Mouse (Mus musculus) neural tube, embryonic 12.5 days (tissue): ENCODE measurements at regions not wholly inside any gene's neighbourhood (a gene's known extent, or its start where the extent isn't known, plus 50 kb on each side); places are given as distances from the start of the nearest gene placed in this dataset.
"Not testable (repeated sequence)": the region's sequence is repeated elsewhere in the genome, so short reads cannot be mapped to it uniquely, and the experiment has no call there.

Experiments used
- ATAC-seq: fragments of 200-750 bp; cut with Nextera tagmentation; 2 replicates; pipeline ENCODE4 v1.8.0; 2017; ENCODE audit warnings: low read depth, mild to moderate bottlenecking, moderate TSS enrichment, moderate library complexity; ENCODE audit not compliant: low FRiP score
- H3K27ac ChIP-seq: fragments of 300-500 bp; sonication (generic); 2 replicates; pipeline ENCODE4 v1.5.1; 2016
- H3K27me3 ChIP-seq: fragments of 300-500 bp; sonication (generic); replicated peaks from 2 replicates; pipeline ENCODE4 v1.6.1; 2016; ENCODE audit warnings: mild to moderate bottlenecking
- H3K36me3 ChIP-seq: fragments of 300-500 bp; sonication (generic); 2 replicates; pipeline ENCODE4 v1.6.1; 2016; ENCODE audit warnings: mild to moderate bottlenecking
- H3K4me1 ChIP-seq: fragments of 300-500 bp; sonication (generic); 2 replicates; pipeline ENCODE4 v1.6.1; 2016
- H3K4me2 ChIP-seq: fragments of 300-500 bp; sonication (generic); replicated peaks from 2 replicates; pipeline ENCODE4 v1.6.1; 2016; ENCODE audit warnings: mild to moderate bottlenecking
- H3K4me3 ChIP-seq: fragments of 300-500 bp; sonication (generic); 2 replicates; pipeline ENCODE4 v1.5.1; 2016
- H3K9ac ChIP-seq: fragments of 300-500 bp; sonication (generic); 2 replicates; pipeline ENCODE4 v1.6.1; 2016; ENCODE audit warnings: mild to moderate bottlenecking
- H3K9me3 ChIP-seq: fragments of 300-500 bp; sonication (generic); 2 replicates; pipeline ENCODE4 v1.6.1; 2016; ENCODE audit warnings: mild to moderate bottlenecking
- WGBS: fragments of 180-500 bp; shearing (Covaris S2); methylation state at CpG from one replicate; pipeline ENCODE4 v1.1.7; 2016; 5-methylcytosine and 5-hydroxymethylcytosine counted together

DNA sequence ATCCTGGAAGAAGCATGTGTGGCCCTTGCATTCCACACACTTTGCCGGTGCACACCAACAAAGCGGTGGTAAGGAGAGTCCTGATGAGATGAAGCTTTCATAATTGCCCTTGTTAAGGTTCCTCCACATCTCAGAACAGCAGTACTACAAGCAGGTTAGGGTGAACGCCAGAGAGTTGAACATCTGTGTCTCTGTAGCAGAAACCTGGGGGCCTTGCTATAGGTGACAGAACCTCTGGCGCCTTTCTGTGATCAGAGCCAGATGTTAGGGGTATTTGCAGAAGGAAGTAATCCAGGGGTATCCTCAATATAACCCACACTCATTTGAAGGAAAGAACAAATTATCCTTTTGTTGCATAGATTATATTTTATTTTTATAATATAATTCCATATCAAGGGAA, 1850.1 kb downstream of the 9330182O14Rik start:
- H3K9ac ChIP-seq, result no peak overlapping the region
- no peaks in the 10 kb centered on the region for H3K36me3 ChIP-seq
- no peaks in the 10 kb centered on the region for H3K9me3 ChIP-seq
- 90% methylated on average over 4 of the region's 4 CpGs for WGBS
- no peaks in the 10 kb centered on the region for H3K27me3 ChIP-seq
- H3K4me1 ChIP-seq, result no peaks in the 10 kb centered on the region
- no peak overlapping the region for H3K27ac ChIP-seq
- no peak overlapping the region for H3K4me3 ChIP-seq
- H3K4me2 ChIP-seq, result no peak overlapping the region
- no peak for ATAC-seq

DNA sequence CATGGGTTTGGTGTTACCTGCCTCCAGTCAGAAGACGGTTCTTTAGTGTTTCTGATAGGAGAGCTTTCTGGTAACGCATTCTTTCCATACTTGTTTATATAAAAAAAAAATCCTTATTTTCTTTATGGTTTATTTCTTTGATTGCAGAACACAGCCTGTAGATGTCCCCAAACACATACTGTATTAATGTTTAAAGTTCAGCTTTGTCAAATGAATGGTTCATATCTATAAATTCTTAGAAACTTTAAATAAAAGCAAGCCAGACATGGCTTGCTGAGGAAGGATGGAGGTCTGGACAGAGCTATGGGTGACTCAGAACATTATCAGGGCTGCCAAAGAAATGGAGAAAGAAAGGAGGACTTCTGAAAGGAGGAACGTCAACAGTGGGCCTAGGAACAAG, 1852.1 kb downstream of the 9330182O14Rik start:
- no peak for ATAC-seq
- no peak overlapping the region for H3K27ac ChIP-seq
- H3K9me3 ChIP-seq, result no peaks in the 10 kb centered on the region
- H3K9ac ChIP-seq, result no peak overlapping the region
- H3K4me1 ChIP-seq, result no peaks in the 10 kb centered on the region
- no peak overlapping the region for H3K4me3 ChIP-seq
- no peaks in the 10 kb centered on the region for H3K27me3 ChIP-seq
- H3K4me2 ChIP-seq, result no peak overlapping the region
- 91% methylated on average over 3 of the region's 3 CpGs for WGBS
- H3K36me3 ChIP-seq, result no peaks in the 10 kb centered on the region

DNA sequence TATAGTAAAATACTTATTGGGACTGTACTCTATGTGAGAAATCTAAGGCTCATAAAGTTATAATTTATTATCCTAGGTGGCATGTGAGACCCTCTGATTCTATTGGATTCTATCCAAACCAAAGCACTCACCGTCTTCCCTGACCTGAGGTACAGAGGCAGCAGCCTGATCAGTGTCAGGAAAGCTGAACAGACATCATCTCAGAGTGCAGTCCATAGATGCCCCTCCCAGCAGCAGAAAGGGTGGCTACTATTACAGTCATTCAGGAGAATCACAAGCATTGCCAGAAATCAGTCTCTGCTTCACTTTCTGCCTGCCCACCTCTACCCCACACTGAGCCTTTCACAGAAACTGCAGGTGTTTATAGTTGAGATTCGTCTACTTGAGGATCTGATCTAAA, 1854.9 kb downstream of the 9330182O14Rik start:
- ATAC-seq, result no peak
- WGBS, result 60% methylated on average over 2 of the region's 2 CpGs

DNA sequence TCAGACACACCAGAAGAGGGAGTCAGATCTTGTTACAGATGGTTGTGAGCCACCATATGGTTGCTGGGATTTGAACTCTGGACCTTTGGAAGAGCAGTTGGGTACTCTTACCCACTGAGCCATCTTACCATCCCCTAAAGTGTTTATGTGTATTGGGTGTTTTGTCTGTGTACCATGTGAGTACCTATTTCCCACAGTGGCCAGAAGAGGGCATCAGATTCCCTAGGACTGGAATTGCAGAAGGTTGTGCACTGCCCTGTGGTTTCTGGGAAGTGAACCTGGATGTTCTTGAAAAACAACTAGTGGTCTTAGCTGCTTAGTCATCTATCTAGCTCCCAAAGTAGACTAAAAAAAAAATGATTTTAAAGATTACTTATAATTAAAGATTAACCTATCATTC, 1857.7 kb downstream of the 9330182O14Rik start:
- Histone ChIP-seq H3K9ac (no peak overlapping the region), H3K9me3 (no peaks in the 10 kb centered on the region), H3K27me3 (no peaks in the 10 kb centered on the region), H3K36me3 (no peaks in the 10 kb centered on the region), H3K4me2 (no peak overlapping the region), H3K4me3 (no peak overlapping the region), H3K4me1 (no peaks in the 10 kb centered on the region), H3K27ac (no peak overlapping the region)
- no peak for ATAC-seq

More for the DNA sequence above, 1854.9 kb downstream of the 9330182O14Rik start:
- Histone ChIP-seq H3K27me3 (no peaks in the 10 kb centered on the region), H3K4me2 (no peak overlapping the region), H3K9ac (no peak overlapping the region), H3K4me3 (no peak overlapping the region), H3K36me3 (no peaks in the 10 kb centered on the region), H3K4me1 (no peaks in the 10 kb centered on the region), H3K9me3 (no peaks in the 10 kb centered on the region), H3K27ac (no peak overlapping the region)

DNA sequence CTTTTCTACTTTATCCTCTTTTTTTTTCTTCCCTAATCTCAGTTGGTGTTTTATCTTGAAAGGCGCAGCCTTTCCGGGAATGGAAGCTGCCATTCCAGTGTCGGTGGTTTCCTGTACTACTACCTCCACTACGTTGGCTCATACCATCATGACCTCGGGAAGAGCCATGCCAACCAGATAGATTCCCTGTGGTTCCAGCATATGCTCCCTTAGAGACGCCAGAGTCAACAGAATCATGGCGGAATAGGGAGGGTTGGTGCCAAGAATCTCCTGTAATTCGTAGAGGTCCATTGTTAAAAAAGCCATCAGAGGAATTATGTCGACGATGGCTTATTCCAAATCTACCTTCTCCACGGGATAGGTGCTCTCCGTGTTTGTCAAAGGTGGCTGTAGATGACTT, 1898.1 kb downstream of the 9330182O14Rik start:
- not testable (repeated sequence) for H3K9ac ChIP-seq, ATAC-seq, H3K4me2 ChIP-seq, H3K4me3 ChIP-seq, H3K9me3 ChIP-seq, H3K27me3 ChIP-seq, H3K4me1 ChIP-seq, H3K27ac ChIP-seq, H3K36me3 ChIP-seq
- 93% methylated on average over 12 of the region's 12 CpGs for WGBS

DNA sequence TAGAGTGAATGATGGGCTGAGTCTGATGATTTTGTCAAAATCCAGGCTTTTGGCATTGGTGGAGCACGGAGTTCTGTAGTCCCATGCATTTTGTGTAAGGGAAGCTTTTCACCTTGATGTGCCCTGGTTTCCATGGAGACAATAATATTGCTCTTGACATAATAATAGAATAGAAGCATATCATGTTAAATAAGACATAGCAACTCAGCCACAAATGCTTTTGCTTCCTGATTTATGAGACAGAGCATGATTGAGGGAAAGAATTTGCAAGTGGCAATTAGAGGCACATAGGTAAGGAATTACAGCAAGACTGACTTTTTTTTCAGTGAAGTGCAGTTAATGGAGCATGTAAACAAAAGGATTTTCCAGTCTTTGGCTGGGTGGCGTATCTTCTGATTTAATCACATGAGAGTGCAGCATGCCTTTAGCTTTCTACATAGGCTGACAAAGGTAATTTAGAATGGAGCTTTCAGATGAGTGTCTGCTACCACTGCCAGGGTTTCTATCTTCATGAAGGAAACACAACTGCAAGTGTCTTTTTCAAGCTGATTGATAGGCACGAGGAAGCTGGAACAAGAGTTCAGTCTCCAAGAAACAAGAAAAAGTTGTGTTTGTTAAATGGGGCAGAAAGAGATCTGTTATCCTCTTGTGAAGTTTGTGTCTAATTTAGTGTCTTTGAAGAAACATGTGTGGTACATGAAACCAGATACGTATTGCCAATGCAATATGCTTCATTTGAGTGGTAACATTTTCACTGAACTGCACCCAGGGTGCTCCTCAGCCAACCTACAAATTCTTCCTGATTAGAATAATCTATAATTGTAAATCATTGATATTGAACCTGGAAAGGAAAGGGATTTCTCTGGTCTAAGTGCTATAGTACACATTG, 1913.2 kb downstream of the 9330182O14Rik start:
- no peaks in the 10 kb centered on the region for H3K27me3 ChIP-seq
- peak; percentile 84 for ATAC-seq

DNA sequence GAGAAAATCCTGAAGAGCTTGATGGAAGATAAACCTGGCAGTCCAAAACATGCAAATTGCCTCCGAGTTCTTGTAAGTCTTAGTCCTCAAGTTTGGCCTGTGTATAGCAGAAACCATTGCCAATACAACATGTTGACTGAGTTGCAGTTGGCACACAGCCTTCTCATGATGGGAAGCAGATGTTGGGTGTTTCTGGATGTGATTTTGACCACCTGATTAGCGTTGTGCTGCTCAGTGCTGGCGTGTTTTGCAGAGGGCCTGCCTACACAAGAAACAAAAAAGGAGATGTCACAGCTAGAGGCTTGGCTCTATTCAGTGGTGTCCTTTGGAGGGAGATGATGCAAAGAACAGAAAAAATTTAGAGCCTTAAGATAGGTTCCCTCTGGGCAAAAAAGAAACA, 1922.6 kb downstream of the 9330182O14Rik start:
- no peaks in the 10 kb centered on the region for H3K36me3 ChIP-seq
- ATAC-seq, result no peak
- H3K27ac ChIP-seq, result no peak overlapping the region
- H3K4me1 ChIP-seq, result no peaks in the 10 kb centered on the region
- H3K4me3 ChIP-seq, result no peak overlapping the region
- no peak overlapping the region for H3K9ac ChIP-seq
- 78% methylated on average over 3 of the region's 3 CpGs for WGBS
- H3K9me3 ChIP-seq, result no peaks in the 10 kb centered on the region
- H3K27me3 ChIP-seq, result no peaks in the 10 kb centered on the region
- H3K4me2 ChIP-seq, result no peak overlapping the region

More for the DNA sequence above, 1913.2 kb downstream of the 9330182O14Rik start:
- H3K4me3 ChIP-seq, result no peak overlapping the region
- H3K36me3 ChIP-seq, result no peaks in the 10 kb centered on the region
- WGBS, result 24% methylated on average over 4 of the region's 4 CpGs
- no peak overlapping the region for H3K9ac ChIP-seq
- H3K4me2 ChIP-seq, result no peak overlapping the region
- no peak overlapping the region for H3K27ac ChIP-seq
- 0 out of 2 replicates have a peak, but pooled peaks cover 8% of the 10 kb centered on the region for H3K4me1 ChIP-seq
- no peaks in the 10 kb centered on the region for H3K9me3 ChIP-seq

DNA sequence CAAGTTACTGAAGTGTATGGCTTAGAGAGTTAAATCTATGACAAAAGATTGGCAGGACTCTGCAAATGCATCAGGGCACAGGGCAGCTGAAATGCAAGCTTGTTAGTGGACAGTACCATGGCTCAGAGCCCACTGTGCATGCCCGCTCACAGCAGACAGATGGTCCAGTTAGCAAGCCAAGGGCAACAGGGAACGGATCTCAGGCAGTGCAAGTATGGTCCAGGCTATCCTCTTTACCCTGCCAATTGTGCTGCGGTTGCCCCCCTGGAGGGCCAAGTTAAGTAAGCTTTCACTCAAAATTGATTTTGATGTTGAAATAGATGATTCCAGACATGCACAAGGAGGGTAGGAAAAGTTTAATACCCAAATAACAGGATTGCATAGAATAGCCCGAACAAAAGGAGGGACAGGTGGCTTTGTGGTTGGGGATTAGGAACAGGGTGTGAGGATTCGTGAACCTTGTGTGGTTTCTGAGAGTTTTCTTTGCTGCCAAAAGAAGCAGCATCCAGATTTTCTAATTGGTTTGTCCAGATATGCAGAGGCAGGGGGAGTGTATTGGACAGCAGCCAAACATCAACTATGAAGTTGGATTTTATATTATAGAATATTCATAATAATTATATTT, 1934.2 kb downstream of the 9330182O14Rik start:
- Histone ChIP-seq H3K9me3 (no peaks in the 10 kb centered on the region), H3K4me2 (no peak overlapping the region), H3K27me3 (no peaks in the 10 kb centered on the region), H3K27ac (no peak overlapping the region), H3K4me3 (no peak overlapping the region), H3K9ac (no peak overlapping the region), H3K4me1 (no peaks in the 10 kb centered on the region), H3K36me3 (no peaks in the 10 kb centered on the region)
- 88% methylated on average over 5 of the region's 5 CpGs for WGBS
- ATAC-seq, result no peak

DNA sequence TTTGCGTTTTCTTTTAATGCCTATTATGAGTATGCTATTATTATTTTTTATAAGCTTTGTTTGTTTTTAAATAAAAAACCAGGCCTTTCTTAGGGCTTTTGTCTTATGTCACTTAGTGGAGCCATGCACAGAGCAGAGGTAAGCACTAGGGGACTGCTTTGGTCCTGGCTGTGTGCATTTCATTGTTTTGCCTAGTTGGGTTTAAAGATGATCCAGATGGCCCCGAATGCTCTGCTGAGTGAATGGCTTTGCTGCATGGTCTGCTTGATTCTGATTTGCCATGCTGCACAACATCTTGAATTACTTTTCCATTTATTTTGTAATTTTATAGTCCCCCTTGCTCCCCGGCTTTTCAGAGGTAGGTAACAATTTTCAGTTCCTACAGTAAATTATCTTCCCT, 1934.9 kb downstream of the 9330182O14Rik start:
- no peak overlapping the region for H3K9ac ChIP-seq
- no peaks in the 10 kb centered on the region for H3K4me1 ChIP-seq
- H3K27me3 ChIP-seq, result no peaks in the 10 kb centered on the region
- no peaks in the 10 kb centered on the region for H3K9me3 ChIP-seq
- WGBS, result 63% methylated on average over 3 of the region's 3 CpGs
- ATAC-seq, result peak; percentile 55; the same call in 1 of the 2 replicates
- no peak overlapping the region for H3K4me3 ChIP-seq
- no peak overlapping the region for H3K27ac ChIP-seq
- no peak overlapping the region for H3K4me2 ChIP-seq
- H3K36me3 ChIP-seq, result no peaks in the 10 kb centered on the region

DNA sequence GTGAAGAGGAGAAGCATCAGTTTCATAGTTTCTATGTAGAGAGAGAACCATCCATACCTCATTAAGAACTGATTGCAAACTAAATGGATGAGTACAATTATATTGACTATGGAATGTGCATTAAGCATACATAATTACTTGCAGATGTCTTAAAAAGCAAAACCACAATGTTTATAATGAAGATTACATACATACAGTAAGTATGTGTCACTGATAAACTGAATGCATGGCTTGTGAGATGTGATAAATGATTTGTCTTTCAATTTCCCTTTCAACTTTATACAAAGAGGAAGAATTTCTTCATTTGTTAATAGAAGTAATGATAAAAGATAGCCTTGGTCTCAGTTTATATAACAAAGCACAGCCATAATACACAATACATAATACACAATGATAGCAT, 1939.3 kb downstream of the 9330182O14Rik start:
- Histone ChIP-seq H3K9me3 (no peaks in the 10 kb centered on the region), H3K4me3 (no peak overlapping the region), H3K27ac (no peak overlapping the region), H3K36me3 (no peaks in the 10 kb centered on the region), H3K4me1 (no peaks in the 10 kb centered on the region), H3K4me2 (no peak overlapping the region), H3K9ac (no peak overlapping the region), H3K27me3 (no peaks in the 10 kb centered on the region)
- no peak for ATAC-seq

DNA sequence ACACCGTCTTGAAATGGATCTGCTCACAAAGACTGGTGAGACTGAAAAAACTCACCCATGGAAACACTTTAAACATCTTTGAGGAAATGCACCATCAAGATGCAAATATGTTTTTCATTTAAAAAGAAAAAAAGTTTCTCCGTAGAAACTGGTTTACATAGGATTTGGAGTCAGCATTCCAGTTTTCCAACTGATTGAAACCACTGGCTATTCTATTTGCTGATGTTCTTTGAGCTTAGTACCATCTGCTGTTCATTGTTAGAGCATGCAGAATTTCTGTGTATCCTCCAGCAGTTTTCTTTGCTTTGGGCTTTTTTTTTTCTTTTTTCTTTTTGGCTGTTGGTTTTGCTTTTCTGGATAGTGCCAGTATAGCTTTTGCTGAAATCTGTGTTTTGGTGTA, 1948.3 kb downstream of the 9330182O14Rik start:
- Histone ChIP-seq H3K27me3 (no peaks in the 10 kb centered on the region), H3K4me2 (no peak overlapping the region), H3K4me1 (no peaks in the 10 kb centered on the region), H3K9ac (no peak overlapping the region), H3K9me3 (no peaks in the 10 kb centered on the region), H3K36me3 (no peaks in the 10 kb centered on the region), H3K4me3 (no peak overlapping the region), H3K27ac (no peak overlapping the region)
- WGBS, result 92% methylated on average over 2 of the region's 2 CpGs
- ATAC-seq, result no peak

DNA sequence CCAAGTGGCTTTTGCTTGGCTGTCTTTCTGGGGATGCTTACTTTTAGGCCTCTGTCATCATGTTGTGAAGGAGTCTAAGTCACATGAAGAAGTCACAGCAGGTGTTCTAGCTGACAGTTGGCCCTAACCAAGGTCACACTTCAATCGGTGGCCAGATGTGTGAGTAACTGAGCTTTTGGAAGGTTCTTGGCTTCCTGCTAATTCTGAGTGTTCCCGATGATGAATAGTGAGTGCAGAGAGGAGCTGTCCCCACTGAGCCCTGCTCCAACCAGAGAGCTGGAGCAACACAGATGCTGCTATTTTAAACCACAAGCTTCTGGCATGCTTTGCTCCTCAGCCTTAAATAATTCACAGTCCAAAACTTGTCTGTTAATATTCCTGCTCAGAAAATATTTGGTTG, 1966.6 kb downstream of the 9330182O14Rik start:
- Histone ChIP-seq H3K9ac (no peak overlapping the region), H3K36me3 (no peaks in the 10 kb centered on the region), H3K4me3 (no peak overlapping the region), H3K4me2 (no peak overlapping the region), H3K27ac (no peak overlapping the region), H3K27me3 (no peaks in the 10 kb centered on the region), H3K9me3 (no peaks in the 10 kb centered on the region), H3K4me1 (no peaks in the 10 kb centered on the region)
- no peak for ATAC-seq
- WGBS, result 58% methylated on average over 2 of the region's 2 CpGs

DNA sequence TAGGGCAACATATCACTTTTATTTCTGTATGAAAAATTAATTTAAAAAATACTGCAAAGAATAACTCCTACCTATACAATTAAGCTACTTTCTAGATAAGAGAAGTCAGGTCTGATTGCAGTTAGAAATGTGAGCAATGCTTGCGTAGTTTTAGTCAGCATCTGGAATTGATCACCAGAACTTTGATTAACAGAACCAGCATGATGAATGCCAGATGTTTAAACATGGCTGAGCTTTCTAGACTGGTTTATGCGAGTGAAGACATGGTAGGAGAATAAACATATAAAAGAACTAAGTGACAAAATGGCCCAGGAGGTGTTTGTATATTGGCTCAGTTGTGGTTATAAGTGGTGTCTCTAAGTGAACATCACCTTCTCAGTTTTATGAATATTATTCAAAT, 1970.7 kb downstream of the 9330182O14Rik start:
- no peak overlapping the region for H3K4me3 ChIP-seq
- no peaks in the 10 kb centered on the region for H3K27me3 ChIP-seq
- ATAC-seq, result no peak
- H3K4me2 ChIP-seq, result no peak overlapping the region
- no peak overlapping the region for H3K9ac ChIP-seq
- H3K27ac ChIP-seq, result no peak overlapping the region
- 79% methylated on average over 2 of the region's 2 CpGs for WGBS
- no peaks in the 10 kb centered on the region for H3K36me3 ChIP-seq
- no peaks in the 10 kb centered on the region for H3K9me3 ChIP-seq
- H3K4me1 ChIP-seq, result no peaks in the 10 kb centered on the region
